Mouse (Mus musculus): ENCODE results near the gene Gm9573. TPM values are rescaled to one million over a fixed set of nuclear protein-coding genes. Genes with fewer than 3 reads are reported as not detected.

Gm9573 gene
- polyA plus RNA-seq, 1 experiment from 2014 or later: not detected

DNA sequence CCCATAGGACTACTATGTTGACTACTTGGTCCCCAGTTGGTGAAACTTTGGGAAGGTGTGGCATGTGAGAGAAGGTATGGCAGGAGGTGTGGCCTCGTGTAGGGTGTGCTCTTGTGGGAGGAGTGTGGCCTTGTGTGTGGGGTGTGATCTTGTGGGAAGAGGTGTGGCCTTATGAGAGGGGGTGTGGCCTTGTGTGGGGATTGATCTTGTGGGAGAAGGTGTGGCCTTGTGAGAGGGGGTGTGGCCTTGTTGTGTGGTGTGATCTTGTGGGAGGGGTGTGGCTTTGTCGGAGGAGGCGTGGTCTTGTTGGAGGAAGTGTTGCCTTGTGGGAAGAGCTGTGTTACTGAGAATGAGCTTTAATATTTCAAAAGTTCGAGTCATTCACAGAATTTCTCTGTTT lies 9.3 kb downstream of the Gm9573 start:
- 76% methylated on average over 4 of the region's 4 CpGs for WGBS
- ATAC-seq (ENCODE audit: low FRiP score, low TSS enrichment): no peak
- Histone ChIP-seq H3K4me1 (ENCODE audit: control insufficient read depth, insufficient read depth, low read length) (no peaks in the 10 kb centered on the region), H3K9ac (ENCODE audit: low read depth, low read length) (no peak overlapping the region), H3K27ac (ENCODE audit: low read depth, low read length) (no peak overlapping the region), H3K4me3 (ENCODE audit: low read length) (no peak overlapping the region), H3K27me3 (ENCODE audit: control insufficient read depth, insufficient read depth, low read length) (no peaks in the 10 kb centered on the region), H3K36me3 (ENCODE audit: control insufficient read depth, insufficient read depth, low read length) (no peaks in the 10 kb centered on the region), H3K4me2 (replicated peaks; ENCODE audit: low read depth, low read length) (no peak overlapping the region), H3K9me3 (ENCODE audit: control insufficient read depth, low read length) (no peaks in the 10 kb centered on the region)

DNA sequence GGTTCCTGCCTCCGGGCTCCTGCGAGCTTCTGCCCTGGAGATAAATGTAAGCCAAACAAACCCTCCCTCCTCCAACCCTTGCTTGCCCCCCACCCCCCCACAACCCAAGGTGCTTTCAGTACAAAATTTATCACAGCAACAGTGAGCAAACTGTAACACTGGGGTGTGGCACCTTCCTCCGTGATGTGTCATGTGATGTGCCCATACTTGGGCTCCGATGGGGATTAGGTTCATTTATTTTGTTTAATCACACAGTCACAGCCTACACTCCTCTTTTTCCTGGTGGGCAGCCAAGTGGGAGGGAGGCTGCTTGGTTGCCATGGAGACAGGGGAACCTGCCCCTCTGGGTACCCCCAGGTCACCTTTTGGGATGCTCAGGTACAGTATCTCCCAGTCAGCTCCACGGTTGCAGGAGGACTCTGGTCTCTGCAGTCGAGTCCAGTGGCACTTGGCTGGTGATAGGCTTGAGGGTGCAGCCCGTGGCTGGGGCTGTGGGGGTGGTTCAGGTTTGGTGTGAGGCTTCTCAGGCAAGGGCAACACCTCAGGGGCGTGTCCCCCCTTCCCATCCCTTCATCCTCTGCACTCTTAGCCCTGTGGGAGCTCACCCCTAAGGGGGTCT lies 24.6 kb downstream of the Gm9573 start:
- H3K36me3 ChIP-seq (ENCODE audit: control insufficient read depth, insufficient read depth, low read length): no peaks in the 10 kb centered on the region
- H3K9me3 ChIP-seq (ENCODE audit: control insufficient read depth, low read length): no peaks in the 10 kb centered on the region
- H3K27me3 ChIP-seq (ENCODE audit: control insufficient read depth, insufficient read depth, low read length): no peaks in the 10 kb centered on the region
- ATAC-seq (ENCODE audit: low FRiP score, low TSS enrichment): no peak; the same call in 1 of the 2 replicates
- no peak overlapping the region for H3K9ac ChIP-seq (ENCODE audit: low read depth, low read length)
- no peak overlapping the region for H3K27ac ChIP-seq (ENCODE audit: low read depth, low read length)
- 46% methylated on average over 8 of the region's 8 CpGs for WGBS
- no peak overlapping the region for H3K4me2 ChIP-seq (replicated peaks; ENCODE audit: low read depth, low read length)
- no peak overlapping the region for H3K4me3 ChIP-seq (ENCODE audit: low read length)
- H3K4me1 ChIP-seq (ENCODE audit: control insufficient read depth, insufficient read depth, low read length): no peaks in the 10 kb centered on the region

DNA sequence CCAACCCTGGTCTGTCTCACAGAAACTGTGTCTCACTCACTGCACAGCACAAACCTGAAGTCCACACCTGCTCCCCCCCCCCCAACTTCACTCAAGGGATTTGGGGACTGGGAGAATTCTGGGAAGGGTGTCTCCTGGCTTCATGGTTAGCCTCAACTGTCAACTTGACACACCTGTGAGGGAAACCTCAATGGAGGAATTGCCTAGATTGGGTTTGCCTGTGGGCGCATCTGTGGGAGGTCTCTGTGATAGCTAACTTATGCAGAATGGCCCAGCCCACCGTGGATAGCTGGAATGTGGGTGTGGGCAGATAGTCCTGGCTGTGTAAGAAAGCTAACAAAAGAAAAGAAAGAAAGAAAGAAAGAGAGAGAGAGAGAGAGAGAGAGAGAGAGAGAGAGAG lies 25.2 kb downstream of the Gm9573 start, which contains the start of gene Sfta2:
Gene Sfta2, plus strand, starts transcription at position 301 of the 400 bp plus-strand sequence.
- Histone ChIP-seq H3K4me2 (replicated peaks; ENCODE audit: low read depth, low read length) (no peak within 1 kb of the TSS), H3K27ac (ENCODE audit: low read depth, low read length) (no peak within 1 kb of the TSS)

DNA sequence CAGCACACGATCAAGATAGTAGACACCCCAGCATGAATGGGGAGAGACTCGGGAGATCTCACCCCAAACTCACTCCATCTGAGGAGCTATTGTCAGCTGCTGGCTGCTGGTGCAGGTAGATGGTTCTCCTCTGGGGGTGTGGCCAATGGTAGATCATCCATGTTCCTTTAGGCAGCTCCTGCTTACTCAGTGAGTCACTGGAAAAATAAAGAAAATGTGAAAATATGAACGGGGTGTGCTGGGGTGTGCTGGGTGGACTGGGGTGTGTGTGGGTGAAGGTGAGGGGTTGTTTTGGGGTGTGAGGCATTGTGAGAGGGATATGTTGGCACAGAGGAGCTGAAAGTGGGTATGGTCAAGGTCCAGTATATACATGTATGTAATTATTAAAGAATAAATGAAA lies 29.0 kb downstream of the Gm9573 start:
- Histone ChIP-seq H3K36me3 (ENCODE audit: control insufficient read depth, insufficient read depth, low read length) (no peaks in the 10 kb centered on the region), H3K4me1 (ENCODE audit: control insufficient read depth, insufficient read depth, low read length) (no peaks in the 10 kb centered on the region), H3K4me3 (ENCODE audit: low read length) (no peak overlapping the region), H3K9me3 (ENCODE audit: control insufficient read depth, low read length) (no peaks in the 10 kb centered on the region), H3K9ac (ENCODE audit: low read depth, low read length) (no peak overlapping the region), H3K27me3 (ENCODE audit: control insufficient read depth, insufficient read depth, low read length) (no peaks in the 10 kb centered on the region), H3K27ac (ENCODE audit: low read depth, low read length) (no peak overlapping the region), H3K4me2 (replicated peaks; ENCODE audit: low read depth, low read length) (no peak overlapping the region)
- no peak for ATAC-seq (ENCODE audit: low FRiP score, low TSS enrichment)
- WGBS: 93% methylated on average over 3 of the region's 3 CpGs

More for the DNA sequence above, 25.2 kb downstream of the Gm9573 start, which contains the start of gene Sfta2:
- Histone ChIP-seq H3K4me1 (ENCODE audit: control insufficient read depth, insufficient read depth, low read length) (no peaks in the 10 kb centered on the region), H3K27me3 (ENCODE audit: control insufficient read depth, insufficient read depth, low read length) (no peaks in the 10 kb centered on the region), H3K9me3 (ENCODE audit: control insufficient read depth, low read length) (no peaks in the 10 kb centered on the region), H3K36me3 (ENCODE audit: control insufficient read depth, insufficient read depth, low read length) (no peaks in the 10 kb centered on the region), H3K9ac (ENCODE audit: low read depth, low read length) (no peak within 1 kb of the TSS), H3K4me3 (ENCODE audit: low read length) (no peak within 1 kb of the TSS)
- ATAC-seq (ENCODE audit: low FRiP score, low TSS enrichment): no peak
- WGBS: 52% methylated on average over 2 of the region's 2 CpGs

DNA sequence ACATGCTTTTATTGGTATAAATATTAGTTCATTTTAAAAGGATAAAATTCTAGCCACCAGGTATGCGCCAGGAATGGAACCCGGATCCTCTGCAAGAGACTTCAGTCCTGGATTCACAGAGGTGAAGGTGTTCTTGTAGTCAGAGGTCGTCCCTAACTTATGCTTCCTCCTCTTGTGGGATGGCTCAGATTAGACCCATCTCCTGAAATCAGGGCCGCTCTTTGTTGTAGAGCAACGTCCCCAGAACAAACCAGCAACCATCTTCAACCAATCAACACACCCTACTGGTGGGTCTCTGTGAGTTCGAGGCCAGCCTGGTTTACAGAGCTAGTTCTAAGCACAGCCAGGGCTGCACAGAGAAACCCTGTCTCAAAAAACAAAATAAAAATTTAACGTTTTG lies 32.0 kb downstream of the Gm9573 start:
- H3K4me3 ChIP-seq (ENCODE audit: low read length): no peak overlapping the region
- ATAC-seq (ENCODE audit: low FRiP score, low TSS enrichment): no peak
- no peaks in the 10 kb centered on the region for H3K36me3 ChIP-seq (ENCODE audit: control insufficient read depth, insufficient read depth, low read length)
- no peak overlapping the region for H3K27ac ChIP-seq (ENCODE audit: low read depth, low read length)
- WGBS: 87% methylated on average over 7 of the region's 7 CpGs
- H3K4me2 ChIP-seq (replicated peaks; ENCODE audit: low read depth, low read length): no peak overlapping the region
- H3K9ac ChIP-seq (ENCODE audit: low read depth, low read length): no peak overlapping the region
- H3K27me3 ChIP-seq (ENCODE audit: control insufficient read depth, insufficient read depth, low read length): no peaks in the 10 kb centered on the region
- H3K9me3 ChIP-seq (ENCODE audit: control insufficient read depth, low read length): no peaks in the 10 kb centered on the region
- H3K4me1 ChIP-seq (ENCODE audit: control insufficient read depth, insufficient read depth, low read length): no peaks in the 10 kb centered on the region; the same call in 1 of the 2 replicates

DNA sequence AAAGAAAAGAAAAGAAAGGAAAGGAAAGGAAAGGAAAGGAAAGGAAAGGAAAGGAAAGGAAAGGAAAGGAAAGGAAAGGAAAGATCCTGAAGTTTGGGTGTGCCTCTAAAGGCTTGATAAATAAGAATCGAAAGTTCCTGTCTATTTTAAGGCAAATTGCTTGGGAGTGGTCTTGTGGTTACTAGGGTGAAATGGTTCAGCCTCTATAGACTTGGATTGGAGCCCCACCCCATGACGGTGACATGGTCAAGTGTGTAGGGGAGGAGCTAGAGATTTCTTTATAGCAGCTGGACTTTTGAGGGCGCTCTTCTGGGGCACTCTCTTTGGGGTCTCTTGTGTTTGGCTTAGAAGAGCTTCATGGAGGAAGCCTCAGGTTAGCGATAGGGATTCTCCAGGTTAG lies 32.7 kb downstream of the Gm9573 start:
- no peak overlapping the region for H3K27ac ChIP-seq (ENCODE audit: low read depth, low read length)
- WGBS: 41% methylated on average over 4 of the region's 4 CpGs
- no peak for ATAC-seq (ENCODE audit: low FRiP score, low TSS enrichment)
- no peak overlapping the region for H3K4me2 ChIP-seq (replicated peaks; ENCODE audit: low read depth, low read length)
- H3K9me3 ChIP-seq (ENCODE audit: control insufficient read depth, low read length): no peaks in the 10 kb centered on the region
- H3K4me1 ChIP-seq (ENCODE audit: control insufficient read depth, insufficient read depth, low read length): no peaks in the 10 kb centered on the region; the same call in 1 of the 2 replicates
- H3K4me3 ChIP-seq (ENCODE audit: low read length): no peak overlapping the region
- no peaks in the 10 kb centered on the region for H3K36me3 ChIP-seq (ENCODE audit: control insufficient read depth, insufficient read depth, low read length)
- no peak overlapping the region for H3K9ac ChIP-seq (ENCODE audit: low read depth, low read length)
- H3K27me3 ChIP-seq (ENCODE audit: control insufficient read depth, insufficient read depth, low read length): no peaks in the 10 kb centered on the region

DNA sequence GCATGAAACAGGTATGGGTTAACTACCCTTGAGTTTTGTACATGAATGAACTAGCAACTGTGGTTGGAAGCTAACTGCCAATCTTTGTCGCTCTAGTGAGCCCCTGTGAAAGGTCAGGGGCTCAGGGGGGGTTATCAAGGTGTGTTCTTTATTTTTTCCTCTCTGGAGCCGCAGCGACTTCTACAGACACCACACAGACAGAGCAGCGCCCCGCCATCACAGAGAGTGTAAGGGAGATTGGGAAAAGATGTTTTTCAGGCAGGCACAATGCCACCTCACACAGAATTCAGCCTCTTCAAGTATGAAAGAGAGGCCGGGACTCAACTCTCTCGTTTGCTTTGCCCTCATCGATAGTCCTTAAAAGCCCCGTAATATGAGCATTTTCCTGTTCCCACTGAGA lies 34.3 kb downstream of the Gm9573 start:
- H3K4me3 ChIP-seq (ENCODE audit: low read length): no peak overlapping the region
- no peaks in the 10 kb centered on the region; the same call in 1 of the 2 replicates for H3K4me1 ChIP-seq (ENCODE audit: control insufficient read depth, insufficient read depth, low read length)
- no peak overlapping the region for H3K9ac ChIP-seq (ENCODE audit: low read depth, low read length)
- 83% methylated on average over 9 of the region's 9 CpGs for WGBS
- no peaks in the 10 kb centered on the region for H3K9me3 ChIP-seq (ENCODE audit: control insufficient read depth, low read length)
- ATAC-seq (ENCODE audit: low FRiP score, low TSS enrichment): no peak
- no peak overlapping the region for H3K27ac ChIP-seq (ENCODE audit: low read depth, low read length)
- H3K27me3 ChIP-seq (ENCODE audit: control insufficient read depth, insufficient read depth, low read length): no peaks in the 10 kb centered on the region
- H3K36me3 ChIP-seq (ENCODE audit: control insufficient read depth, insufficient read depth, low read length): no peaks in the 10 kb centered on the region
- H3K4me2 ChIP-seq (replicated peaks; ENCODE audit: low read depth, low read length): no peak overlapping the region

DNA sequence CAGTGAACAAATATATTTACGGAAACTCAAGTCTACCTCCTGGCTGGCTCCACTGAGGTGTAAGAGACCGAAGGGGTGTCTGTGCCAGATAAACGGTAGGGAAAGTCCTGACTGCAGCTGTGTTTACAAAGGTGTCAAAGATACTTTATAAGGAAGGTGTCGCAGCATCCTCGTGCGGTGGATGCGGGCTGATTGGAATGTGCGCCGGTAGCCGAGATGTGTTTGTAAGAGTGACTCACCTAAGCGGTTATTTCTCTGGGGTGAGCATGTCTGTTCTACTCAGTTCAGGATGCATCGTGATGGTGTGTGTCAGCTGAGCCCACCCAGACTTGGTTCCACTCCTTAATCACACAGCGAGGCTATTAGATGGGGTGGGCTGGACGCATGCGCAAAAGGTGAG lies 34.7 kb downstream of the Gm9573 start:
- no peak overlapping the region for H3K4me2 ChIP-seq (replicated peaks; ENCODE audit: low read depth, low read length)
- no peak for ATAC-seq (ENCODE audit: low FRiP score, low TSS enrichment)
- no peaks in the 10 kb centered on the region for H3K9me3 ChIP-seq (ENCODE audit: control insufficient read depth, low read length)
- H3K27ac ChIP-seq (ENCODE audit: low read depth, low read length): no peak overlapping the region
- H3K4me3 ChIP-seq (ENCODE audit: low read length): no peak overlapping the region
- H3K36me3 ChIP-seq (ENCODE audit: control insufficient read depth, insufficient read depth, low read length): no peaks in the 10 kb centered on the region
- no peaks in the 10 kb centered on the region; the same call in 1 of the 2 replicates for H3K4me1 ChIP-seq (ENCODE audit: control insufficient read depth, insufficient read depth, low read length)
- H3K9ac ChIP-seq (ENCODE audit: low read depth, low read length): no peak overlapping the region
- WGBS: 89% methylated on average over 15 of the region's 15 CpGs
- no peaks in the 10 kb centered on the region for H3K27me3 ChIP-seq (ENCODE audit: control insufficient read depth, insufficient read depth, low read length)

DNA sequence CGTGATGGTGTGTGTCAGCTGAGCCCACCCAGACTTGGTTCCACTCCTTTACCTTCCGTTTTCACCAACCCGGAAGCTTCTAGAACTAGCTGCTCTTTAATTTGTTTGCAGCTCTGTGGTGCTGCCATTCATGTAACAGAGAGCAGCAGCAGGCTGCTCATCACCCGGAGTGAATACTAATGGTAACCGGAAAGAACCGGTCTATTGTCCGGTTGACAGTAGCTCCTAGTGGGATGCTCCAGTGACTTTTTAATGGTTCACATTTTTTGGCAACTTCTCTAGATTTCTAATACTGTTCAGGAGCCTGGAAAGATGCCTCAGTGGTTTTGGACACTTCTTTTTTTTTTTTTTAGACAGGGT lies 35.2 kb downstream of the Gm9573 start:
- Histone ChIP-seq H3K36me3 (ENCODE audit: control insufficient read depth, insufficient read depth, low read length) (no peaks in the 10 kb centered on the region), H3K27ac (ENCODE audit: low read depth, low read length) (no peak overlapping the region), H3K4me1 (ENCODE audit: control insufficient read depth, insufficient read depth, low read length) (no peaks in the 10 kb centered on the region; the same call in 1 of the 2 replicates), H3K9ac (ENCODE audit: low read depth, low read length) (no peak overlapping the region), H3K4me3 (ENCODE audit: low read length) (no peak overlapping the region), H3K4me2 (replicated peaks; ENCODE audit: low read depth, low read length) (no peak overlapping the region), H3K9me3 (ENCODE audit: control insufficient read depth, low read length) (no peaks in the 10 kb centered on the region), H3K27me3 (ENCODE audit: control insufficient read depth, insufficient read depth, low read length) (no peaks in the 10 kb centered on the region)
- 96% methylated on average over 7 of the region's 7 CpGs for WGBS
- no peak for ATAC-seq (ENCODE audit: low FRiP score, low TSS enrichment)

All from kidney, embryonic 14.5 days (tissue).